Comparison of ENCODE assay signal across 7 mouse cellular contexts in the genomic region with DNA sequence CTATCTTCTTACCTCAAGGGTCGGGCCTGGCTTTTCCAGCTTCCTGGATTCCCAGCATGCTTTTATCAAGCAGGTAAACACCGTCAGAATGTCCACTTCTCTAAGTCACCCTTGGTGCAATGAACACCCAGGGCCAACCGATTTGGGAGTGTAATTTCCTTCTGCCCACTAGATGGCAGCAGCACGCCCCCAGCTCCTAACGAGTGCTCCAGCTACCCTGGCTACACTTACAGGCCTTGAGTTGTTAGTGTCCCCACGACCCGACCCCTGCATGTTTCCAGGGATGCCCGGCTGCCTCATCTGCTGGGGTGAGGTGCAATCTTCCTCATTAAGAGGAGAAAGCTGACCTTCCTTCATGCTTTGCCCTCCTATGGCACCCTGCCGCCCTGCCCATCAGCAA. TPM values are rescaled to one million over a fixed set of nuclear protein-coding genes. Genes with fewer than 3 reads are reported as not detected.
DNase-seq lines count a peak whose midpoint lies in the region; ATAC-seq and TF ChIP-seq lines count a peak whose summit lies in the region.

No protein-coding gene starts in this region.

- no peaks in the 10 kb centered on the region for H3K4me1 ChIP-seq in heart, postnatal 0 days (ENCODE audit: control insufficient read depth, insufficient read depth)
- H3K4me1 ChIP-seq in liver, embryonic 12.5 days, result peaks cover 8% of the 10 kb centered on the region; the same call in 1 of the 2 replicates
- peaks cover 17% of the 10 kb centered on the region; the same call in 1 of the 2 replicates for H3K4me1 ChIP-seq in neural tube, embryonic 13.5 days (replicated peaks)

- peak; percentile 73 for TF ChIP-seq CTCF in heart, postnatal 0 days (IDR thresholded peaks at IDR 0.05; ENCODE audit: low read depth)

- H3K36me3 ChIP-seq in heart, postnatal 0 days (replicated peaks; ENCODE audit: control insufficient read depth, insufficient read depth, low read length), result no peaks in the 10 kb centered on the region
- H3K36me3 ChIP-seq in liver, embryonic 12.5 days, result no peaks in the 10 kb centered on the region
- H3K36me3 ChIP-seq in neural tube, embryonic 13.5 days, result no peaks in the 10 kb centered on the region

- peak; percentile 24; the same call in 1 of the 2 replicates for ATAC-seq in heart, postnatal 0 days (ENCODE audit: insufficient read depth, low read depth)
- peak; percentile 47; the same call in 1 of the 2 replicates for ATAC-seq in liver, embryonic 12.5 days
- peak; percentile 47; the same call in 1 of the 2 replicates for ATAC-seq in neural tube, embryonic 13.5 days (ENCODE audit: low read depth)

- H3K4me3 ChIP-seq in heart, postnatal 0 days (ENCODE audit: low read depth, low read length), result no peak overlapping the region
- no peak overlapping the region for H3K4me3 ChIP-seq in liver, embryonic 12.5 days
- H3K4me3 ChIP-seq in neural tube, embryonic 13.5 days, result no peak overlapping the region

- no peaks in the 10 kb centered on the region for H3K9me3 ChIP-seq in heart, postnatal 0 days (replicated peaks; ENCODE audit: control insufficient read depth, low read length)
- H3K9me3 ChIP-seq in liver, embryonic 12.5 days (replicated peaks), result no peaks in the 10 kb centered on the region
- no peaks in the 10 kb centered on the region for H3K9me3 ChIP-seq in neural tube, embryonic 13.5 days

- TF ChIP-seq EP300 in heart, postnatal 0 days (IDR thresholded peaks at IDR 0.05; ENCODE audit: low read depth), result no peak

- H3K27me3 ChIP-seq in heart, postnatal 0 days (ENCODE audit: control insufficient read depth, insufficient read depth, low read length), result 0 out of 2 replicates have a peak, but pooled peaks cover 7% of the 10 kb centered on the region
- peaks cover 6% of the 10 kb centered on the region for H3K27me3 ChIP-seq in liver, embryonic 12.5 days (replicated peaks)
- no peaks in the 10 kb centered on the region for H3K27me3 ChIP-seq in neural tube, embryonic 13.5 days

- H3K27ac ChIP-seq in heart, postnatal 0 days (ENCODE audit: low read depth), result no peak overlapping the region
- no peak overlapping the region for H3K27ac ChIP-seq in liver, embryonic 12.5 days
- H3K27ac ChIP-seq in neural tube, embryonic 13.5 days (replicated peaks), result no peak overlapping the region

- no peak overlapping the region for H3K9ac ChIP-seq in heart, postnatal 0 days (replicated peaks; ENCODE audit: low read depth, low read length)
- no peak overlapping the region for H3K9ac ChIP-seq in liver, embryonic 12.5 days
- no peak overlapping the region for H3K9ac ChIP-seq in neural tube, embryonic 13.5 days

- WGBS in heart, postnatal 0 days, result 12% methylated on average over 9 of the region's 9 CpGs
- 14% methylated on average over 9 of the region's 9 CpGs for WGBS in liver, embryonic 12.5 days (ENCODE audit: insufficient replicate concordance)
- WGBS in neural tube, embryonic 13.5 days, result 15% methylated on average over 9 of the region's 9 CpGs

- DNase-seq in right cerebral cortex, postnatal 4 days, result peak; percentile 34
- no peak for DNase-seq in right cerebral cortex, postnatal 14 days
- DNase-seq in R1 (ENCODE audit: low read depth, low spot score), result peak; percentile 84
- peak; percentile 17 for DNase-seq in cerebellum, adult 9-11 months
- peak; percentile 26 for DNase-seq in heart, postnatal 0 days (ENCODE audit: low spot score)

- no peak overlapping the region for H3K4me2 ChIP-seq in heart, postnatal 0 days (ENCODE audit: low read depth, low read length)
- H3K4me2 ChIP-seq in liver, embryonic 12.5 days, result no peak overlapping the region
- H3K4me2 ChIP-seq in neural tube, embryonic 13.5 days, result no peak overlapping the region

RNA-seq across cellular contexts. Expression of gene Zfp64, which starts 51.2 kb away (rescaled TPM):
- 15.4 and 19.9 TPM in 2 replicates for total RNA-seq in heart, postnatal 0 days (2014; rRNA removed; ENCODE audit: low replicate concordance)
- polyA plus RNA-seq in heart, postnatal 0 days (2015; fragmentation: Nextera tagmentation; extraction: Ambion mirVana), result 10.0 and 10.9 TPM in 2 replicates
- polyA plus RNA-seq in liver, embryonic 12.5 days (2016; fragmentation: Nextera tagmentation; extraction: Ambion mirVana), result 16.6 and 18.8 TPM in 2 replicates
- 23.9 and 25.1 TPM in 2 replicates for polyA plus RNA-seq in neural tube, embryonic 13.5 days (2015; fragmentation: Nextera tagmentation; extraction: Ambion mirVana)
